Mouse (Mus musculus): ENCODE measurements around the gene Ak5.

The Ak5 gene

DNA sequence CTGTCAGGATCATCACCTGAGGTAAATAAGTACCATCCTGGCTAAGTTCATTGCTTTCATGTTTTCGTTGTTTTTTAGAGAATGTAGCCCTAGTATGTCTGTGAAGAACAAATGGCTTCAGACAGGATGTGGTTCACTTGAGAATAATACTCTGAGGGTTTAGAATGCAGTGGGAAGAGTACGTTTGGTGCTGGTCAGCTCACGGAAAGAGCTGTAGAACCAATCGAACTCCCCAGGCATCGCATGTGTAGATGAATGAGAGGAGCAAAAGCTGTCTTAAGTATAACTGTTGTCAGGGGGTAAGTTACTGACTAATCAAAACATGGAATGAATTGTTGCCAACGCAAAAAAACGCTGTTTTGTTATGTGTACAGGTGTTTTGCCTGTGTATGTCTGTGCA is 235.5 kb downstream of the Ak5 start:
- no peak for DNase-seq (ENCODE audit: low spot score in 2 of 2)

DNA sequence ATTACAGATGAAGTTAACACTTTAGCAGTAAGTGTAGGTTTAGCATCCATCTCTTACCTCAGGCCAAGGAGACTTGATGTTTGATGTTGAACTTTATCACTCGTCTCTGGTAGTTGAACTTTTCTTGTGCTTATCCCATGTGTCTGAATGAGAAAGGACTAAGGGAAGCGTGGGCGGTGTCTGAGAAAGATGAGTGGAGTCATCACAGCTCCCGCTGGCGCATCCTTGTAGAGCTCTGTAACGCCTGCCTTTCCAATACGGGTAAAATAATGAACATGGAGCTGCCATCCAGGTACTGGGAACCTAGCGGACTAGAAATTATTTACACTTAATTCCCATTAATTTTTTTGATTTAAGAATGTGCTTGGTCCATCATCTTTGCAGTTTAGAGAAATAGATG is 239.2 kb downstream of the Ak5 start:
- DNase-seq (ENCODE audit: low spot score in 2 of 2) = peak; percentile 34 to 36

All from right cerebral cortex, adult 2 months (tissue).